Mouse (Mus musculus): ENCODE results near the gene Klf12.

Klf12 gene

GRCm38 (mm10) chr14:100284119-100284860 is at the start of gene Klf12:
Gene Klf12 (minus strand): TSS chr14:100284679.
- peak; percentile 84 to 86 for DNase-seq

GRCm38 (mm10) chr14:100333369-100333768 is 48.9 kb upstream of the Klf12 start:
- DNase-seq = peak; percentile 14 to 34

- no peak for DNase-seq
These were observed 44.3 kb upstream of the Klf12 start for GRCm38 (mm10) chr14:100328602-100329276.

GRCm38 (mm10) chr14:100324303-100324702 is 39.8 kb upstream of the Klf12 start:
- DNase-seq = no peak

GRCm38 (mm10) chr14:100322012-100322411 is 37.5 kb upstream of the Klf12 start:
- no peak for DNase-seq

GRCm38 (mm10) chr14:100316780-100317179 is 32.3 kb upstream of the Klf12 start:
- DNase-seq = no peak

- DNase-seq = no peak
These were observed 29.6 kb upstream of the Klf12 start for GRCm38 (mm10) chr14:100314099-100314498.

GRCm38 (mm10) chr14:100300905-100301304 is 16.4 kb upstream of the Klf12 start:
- DNase-seq = no peak

GRCm38 (mm10) chr14:100298892-100299291 is 14.4 kb upstream of the Klf12 start:
- no peak for DNase-seq

- peak; percentile 46 to 50 for DNase-seq
These were observed 2.2 kb upstream of the Klf12 start for GRCm38 (mm10) chr14:100286586-100287241.

- DNase-seq = peak; percentile 88 to 90
These were observed 1.4 kb upstream of the Klf12 start for GRCm38 (mm10) chr14:100285656-100286585.

GRCm38 (mm10) chr14:100284861-100285655 is 579 bp upstream of the Klf12 start:
- DNase-seq = peak; percentile 80 to 87

- DNase-seq = peak; percentile 70 to 73
These were observed 914 bp downstream of the Klf12 start for GRCm38 (mm10) chr14:100283411-100284118.

- peak in 1 of 2 experiments; percentile 11 for DNase-seq
These were observed 1.8 kb downstream of the Klf12 start for GRCm38 (mm10) chr14:100282651-100283050.

- no peak for DNase-seq
These were observed 2.7 kb downstream of the Klf12 start for GRCm38 (mm10) chr14:100281734-100282133.

GRCm38 (mm10) chr14:100274179-100274578 is 10.3 kb downstream of the Klf12 start:
- DNase-seq = no peak

GRCm38 (mm10) chr14:100260531-100260930 is 23.9 kb downstream of the Klf12 start:
- DNase-seq = no peak

GRCm38 (mm10) chr14:100243046-100243445 is 41.4 kb downstream of the Klf12 start:
- DNase-seq = no peak

GRCm38 (mm10) chr14:100239874-100240273 is 44.6 kb downstream of the Klf12 start:
- DNase-seq = no peak

- no peak for DNase-seq
These were observed 47.7 kb downstream of the Klf12 start for GRCm38 (mm10) chr14:100236757-100237156.

GRCm38 (mm10) chr14:100235746-100236145 is 48.7 kb downstream of the Klf12 start:
- peak; percentile 25 to 28 for DNase-seq
